Mouse (Mus musculus) bone marrow, adult 2 months (tissue): ENCODE results near the gene Ap2b1. TPM values are rescaled to one million over a fixed set of nuclear protein-coding genes. Genes with fewer than 3 reads are reported as not detected.
"Not testable (repeated sequence)": the region's sequence is repeated elsewhere in the genome, so short reads cannot be mapped to it uniquely, and the experiment has no call there.

Source experiments
- H3K27ac ChIP-seq: fragments of 200-500 bp; 2 replicates; pipeline ENCODE4 v1.5.1; 2012; ENCODE audit warnings: low read depth, mild to moderate bottlenecking, control low read depth, inconsistent platforms, low read length; ENCODE audit not compliant: control insufficient read depth, poor library complexity, insufficient read depth
- H3K4me1 ChIP-seq: fragments of 200-500 bp; 2 replicates; pipeline ENCODE4 v1.6.1; 2011; ENCODE audit warnings: low read length; ENCODE audit not compliant: control insufficient read depth, insufficient read depth
- H3K4me3 ChIP-seq: fragments of 200-500 bp; replicated peaks from 2 replicates; pipeline ENCODE3; 2011; ENCODE audit warnings: mild to moderate bottlenecking, low read depth, low read length, control low read depth; ENCODE audit not compliant: control insufficient read depth
- CTCF ChIP-seq: fragments of 200-500 bp; IDR thresholded peaks from 2 replicates; pipeline ENCODE4 v1.5.1; 2011; ENCODE audit warnings: low read length, control low read depth; ENCODE audit not compliant: control insufficient read depth, insufficient read depth
- POLR2A ChIP-seq: fragments of 200-500 bp; IDR thresholded peaks from 2 replicates; pipeline ENCODE4 v1.6.1; 2011; ENCODE audit warnings: low read depth, mild to moderate bottlenecking, control low read depth, low read length, borderline replicate concordance; ENCODE audit not compliant: control insufficient read depth
- WGBS: fragments of 180-500 bp; shearing (Covaris S2); methylation state at CpG from one replicate; pipeline ENCODE4 v1.1.7; 2018; 5-methylcytosine and 5-hydroxymethylcytosine counted together
- polyA plus RNA-seq: library from polyadenylated mRNA; stranded (reverse); fragments of >200 nt; gene quantifications from 2 replicates; pipeline ENCODE4 v1.2.4, GENCODE M21; 2011; ENCODE audit warnings: low replicate concordance; ENCODE audit not compliant: missing spikeins, insufficient read depth, insufficient read length

The Ap2b1 gene
- polyA plus RNA-seq, 1 experiment = 59.2 TPM

GRCm38 (mm10) chr11:83306700-83307253, 8.0 kb downstream of the Ap2b1 start:
- H3K4me3 ChIP-seq = no peak overlapping the region

DNA sequence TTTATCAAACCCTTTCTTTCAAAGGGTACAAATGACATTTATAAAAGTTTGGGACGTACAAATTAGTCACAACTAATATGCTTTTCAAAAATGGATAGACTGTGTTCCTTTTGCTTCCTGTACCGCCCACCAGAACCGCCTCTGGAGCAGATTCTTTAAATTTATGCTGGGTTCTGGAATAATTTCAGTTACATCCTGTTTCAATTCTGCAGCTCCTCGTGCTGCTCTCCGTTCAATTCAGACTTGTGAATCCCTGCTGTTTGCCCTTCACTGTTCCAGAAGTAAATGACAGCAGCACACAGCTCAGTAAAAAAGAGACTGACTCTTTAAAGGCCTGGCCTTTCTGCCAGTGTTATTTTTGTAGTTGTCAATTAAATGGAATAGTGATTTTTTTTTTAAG, 13.6 kb downstream of the Ap2b1 start:
- TF ChIP-seq POLR2A = no peak
- no peak for TF ChIP-seq CTCF
- H3K4me1 ChIP-seq = no peaks in the 10 kb centered on the region
- 76% methylated on average over 5 of the region's 5 CpGs for WGBS
- H3K4me3 ChIP-seq = no peak overlapping the region
- H3K27ac ChIP-seq = no peak overlapping the region

More at GRCm38 (mm10) chr11:83306700-83307253, 8.0 kb downstream of the Ap2b1 start:
- TF ChIP-seq CTCF = no peak
- no peak for TF ChIP-seq POLR2A
- 84% methylated on average over 4 of the region's 4 CpGs for WGBS
- peaks cover 1% of the 10 kb centered on the region; the same call in 1 of the 2 replicates for H3K4me1 ChIP-seq
- no peak overlapping the region for H3K27ac ChIP-seq

- no peak overlapping the region for H3K4me3 ChIP-seq
- WGBS = 88% methylated on average over 4 of the region's 4 CpGs
These were observed 20.2 kb downstream of the Ap2b1 start for GRCm38 (mm10) chr11:83319048-83319447.

GRCm38 (mm10) chr11:83326692-83327091, 27.9 kb downstream of the Ap2b1 start:
- not testable (repeated sequence) for H3K4me3 ChIP-seq, H3K27ac ChIP-seq, H3K4me1 ChIP-seq
- 85% methylated on average over 3 of the region's 3 CpGs for WGBS

More at GRCm38 (mm10) chr11:83319048-83319447, 20.2 kb downstream of the Ap2b1 start:
- no peak overlapping the region for H3K27ac ChIP-seq
- H3K4me1 ChIP-seq = no peaks in the 10 kb centered on the region
- TF ChIP-seq CTCF (no peak), POLR2A (no peak)

DNA sequence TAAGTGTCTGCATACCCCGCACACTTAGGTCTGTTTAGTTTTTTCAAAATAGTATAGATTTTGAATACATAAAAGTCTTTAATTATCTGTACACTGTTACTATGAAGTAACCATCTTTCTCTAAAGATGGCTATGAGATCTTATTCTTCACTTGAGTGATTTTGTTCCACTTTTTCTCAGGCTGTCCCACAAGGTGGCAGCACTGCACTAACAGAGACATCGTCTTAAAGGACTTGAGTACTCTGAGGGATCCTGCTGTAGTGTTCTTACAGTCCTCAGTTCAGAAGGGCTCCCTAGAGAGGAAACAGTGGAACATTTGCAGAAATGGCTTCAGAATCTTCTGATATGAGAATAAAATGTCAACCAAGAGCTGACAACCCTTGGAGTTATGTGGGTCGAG, 28.6 kb downstream of the Ap2b1 start:
- 58% methylated on average over 3 of the region's 3 CpGs for WGBS
- Histone ChIP-seq H3K27ac (no peak overlapping the region), H3K4me3 (no peak overlapping the region), H3K4me1 (no peaks in the 10 kb centered on the region; the same call in 1 of the 2 replicates)
- TF ChIP-seq POLR2A (no peak), CTCF (no peak)

DNA sequence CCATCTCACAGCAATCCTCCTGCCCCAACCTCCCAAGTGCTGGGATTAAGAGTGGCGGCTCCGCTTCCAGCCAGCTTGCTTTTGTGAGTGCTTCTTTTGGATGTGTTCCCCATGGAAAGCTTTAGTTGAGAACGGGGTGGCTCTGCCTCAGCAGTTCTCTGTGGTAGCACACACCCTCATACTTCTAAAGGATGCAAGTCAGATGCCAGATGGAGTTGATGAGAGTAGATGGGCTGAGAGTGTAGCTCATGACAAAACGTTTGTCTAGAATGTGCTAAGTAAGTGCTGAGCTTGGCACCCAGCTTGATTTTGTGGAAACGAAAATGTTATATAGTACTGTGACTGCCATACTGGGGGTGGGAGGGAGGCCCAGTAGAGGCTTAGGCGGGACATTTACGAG, 37.0 kb downstream of the Ap2b1 start:
- Histone ChIP-seq H3K4me3 (no peak overlapping the region), H3K27ac (no peak overlapping the region), H3K4me1 (no peaks in the 10 kb centered on the region)
- TF ChIP-seq POLR2A (no peak), CTCF (no peak)
- WGBS = 86% methylated on average over 7 of the region's 7 CpGs

- WGBS = 94% methylated on average over 2 of the region's 2 CpGs
- TF ChIP-seq CTCF (no peak), POLR2A (no peak)
- Histone ChIP-seq H3K4me3 (no peak overlapping the region), H3K4me1 (no peaks in the 10 kb centered on the region), H3K27ac (no peak overlapping the region)
These were observed 40.9 kb downstream of the Ap2b1 start for GRCm38 (mm10) chr11:83339705-83340104.

GRCm38 (mm10) chr11:83341716-83342245, 43.0 kb downstream of the Ap2b1 start:
- no peak for TF ChIP-seq CTCF
- no peak for TF ChIP-seq POLR2A
- WGBS = 96% methylated on average over 3 of the region's 3 CpGs
- H3K4me1 ChIP-seq = no peaks in the 10 kb centered on the region
- no peak overlapping the region for H3K27ac ChIP-seq
- H3K4me3 ChIP-seq = no peak overlapping the region

- WGBS = 94% methylated on average over 5 of the region's 5 CpGs
- H3K4me1 ChIP-seq = no peaks in the 10 kb centered on the region
- TF ChIP-seq CTCF (no peak), POLR2A (no peak)
- H3K27ac ChIP-seq = no peak overlapping the region
- H3K4me3 ChIP-seq = no peak overlapping the region
These were observed 56.6 kb downstream of the Ap2b1 start for GRCm38 (mm10) chr11:83355428-83355827.
